Mouse (Mus musculus): ENCODE results near the gene Lpcat1.

DNA sequence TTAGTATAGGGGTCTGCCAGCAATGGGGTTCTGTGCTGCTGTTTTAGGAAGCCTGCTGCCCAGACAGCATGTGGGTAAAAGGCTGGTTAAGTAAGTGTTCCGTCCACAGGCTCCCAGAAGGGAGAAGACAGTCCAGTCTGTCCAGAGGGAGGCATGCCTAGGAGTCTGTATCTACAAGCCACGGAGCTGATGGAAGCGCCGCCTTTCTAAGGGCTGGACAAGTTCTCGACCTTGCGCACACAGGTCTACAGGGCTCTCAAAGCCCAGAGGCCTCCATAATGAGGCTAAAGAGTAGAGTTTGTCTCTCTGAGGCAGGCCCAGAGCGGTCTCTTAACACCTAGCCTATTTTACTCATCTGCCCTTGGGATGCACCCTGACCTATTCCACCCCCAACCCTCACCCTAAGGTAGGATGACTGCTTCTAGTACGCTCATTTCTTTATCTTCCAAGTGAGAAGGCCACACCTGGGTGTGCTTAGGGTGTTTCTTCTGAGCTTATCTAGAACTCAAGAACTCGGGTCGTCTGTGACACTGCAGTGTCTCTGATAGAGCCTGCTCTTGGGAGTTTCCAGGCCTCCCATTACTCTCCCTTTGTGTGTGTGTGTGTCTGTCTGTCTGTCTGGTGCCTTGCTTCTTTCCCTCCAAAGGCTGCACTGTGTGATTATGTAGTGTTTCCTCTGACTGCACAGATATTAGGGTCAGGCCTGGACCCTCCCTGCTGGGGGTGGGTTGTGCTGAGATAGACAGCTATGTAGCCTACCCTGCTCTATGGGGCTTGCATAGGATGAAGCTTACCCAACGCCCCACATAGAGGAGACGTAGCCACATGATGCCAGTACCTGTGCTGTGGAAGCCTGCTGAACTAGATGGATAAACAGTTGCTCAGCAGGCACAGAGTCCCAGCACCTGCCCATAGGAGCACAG lies 8.3 kb downstream of the Lpcat1 start:
- TF ChIP-seq POLR2A (IDR thresholded peaks at IDR 0.05; ENCODE audit: borderline replicate concordance, extremely low read depth, low read depth, low read length) (no peak), CTCF (IDR thresholded peaks at IDR 0.05; ENCODE audit: insufficient read depth, low read length) (no peak)
